ENCODE assay signal across 12 mouse cellular contexts in the genomic region with DNA sequence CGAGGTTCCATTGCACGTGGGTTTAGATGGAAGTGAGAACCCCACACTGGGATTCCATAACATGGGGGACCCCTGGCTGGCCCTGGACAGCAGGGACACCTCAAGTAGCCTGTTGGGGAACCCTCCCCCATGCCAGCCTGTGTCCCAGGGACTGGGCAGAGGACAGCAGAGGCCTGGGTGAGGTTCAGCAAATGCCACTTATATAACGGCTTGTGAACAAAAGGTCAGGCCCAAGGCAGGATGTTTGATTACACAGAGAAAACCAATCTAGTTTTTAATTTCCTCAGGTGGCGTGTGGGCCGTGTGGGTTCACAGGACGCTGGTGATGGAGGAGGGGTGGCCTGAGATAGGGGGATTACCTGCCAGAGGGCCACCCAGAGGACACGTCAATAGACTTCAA.
"Had no signal": no experiment of that assay in that cellular context is flagged by ENCODE, and none has a peak within 500 bp of the region (broad histone marks: within the 10 kb centered on the region; RNA-seq: fewer than 3 reads in every experiment).

No protein-coding gene starts in this region.

- DNase-seq: left cerebral cortex, postnatal 4 days; liver; liver, embryonic 13.5 days; liver, postnatal 0 days; lung, adult 18-20 months; lung, adult 2 months; lung, embryonic 14.5 days; lung, postnatal 10 days; lung, postnatal 14 days; lung, postnatal 36 days; lung, postnatal 4 days; midbrain, embryonic 14.5 days had no signal
